Mouse (Mus musculus) small intestine, adult 10 weeks (tissue): Measurements from ENCODE around the gene Cript. TPM values are rescaled to one million over a fixed set of nuclear protein-coding genes. Genes with fewer than 3 reads are reported as not detected.

ENCODE experiments used
- polyA plus RNA-seq: library from polyadenylated mRNA; stranded (reverse); fragments of 350-450 nt; fragmentation: Illumina TruSeq; extraction: RNeasy Lipid Tissue Mini Kit (QIAGEN cat#74804); gene quantifications from one replicate; pipeline ENCODE4 v1.2.3, GENCODE M21; 2014; ENCODE audit warnings: low replicate concordance

The Cript gene
- 529 TPM for polyA plus RNA-seq

DNA sequence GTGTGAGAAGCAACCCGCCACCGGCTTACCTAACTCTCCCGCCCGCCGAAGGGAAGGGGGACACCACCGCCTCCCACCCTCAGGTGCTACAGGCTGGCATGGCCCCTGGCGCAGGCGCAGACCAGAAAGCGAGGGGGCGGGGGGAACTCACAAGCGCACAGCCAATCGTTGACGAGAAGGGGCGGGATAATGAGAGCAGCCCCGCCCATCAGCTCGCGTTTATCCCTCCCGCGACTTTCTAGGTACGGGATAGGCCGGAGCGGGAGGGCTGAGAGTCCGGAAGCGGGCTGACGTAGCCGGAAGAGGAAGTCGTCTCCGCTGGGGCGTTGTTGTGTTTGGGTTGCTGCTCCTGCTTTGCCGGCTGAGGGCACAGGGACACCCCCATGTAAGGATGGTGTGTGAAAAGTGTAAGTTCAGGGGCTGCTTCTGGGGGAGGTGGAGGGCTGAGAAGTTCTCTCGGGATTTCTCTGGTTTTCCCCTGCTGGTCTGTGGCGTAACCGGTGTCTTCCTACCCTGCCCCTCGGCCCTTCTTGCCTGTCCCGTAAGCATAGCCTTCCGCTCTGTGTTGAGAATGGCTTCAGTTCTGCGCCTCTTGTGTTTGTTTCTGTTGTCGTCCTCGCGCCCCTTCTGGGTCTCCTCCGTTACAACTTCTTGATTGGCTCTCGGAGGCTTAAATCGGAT lies at the start of gene Cript, which contains the start of gene Pigf:
Gene Cript (plus strand): TSS at position 282 of the 681 bp plus-strand sequence.
Gene Pigf (minus strand): TSS at position 138 of the 681 bp plus-strand sequence.

Other genes with a start within 250 kb of the Cript start
- not detected for gene Tmem247, start 108.2 kb upstream of the Cript start, polyA plus RNA-seq
- not detected for gene Atp6v1e2, start 77.7 kb upstream of the Cript start, polyA plus RNA-seq
- 84.1 TPM for gene Rhoq, start 62.5 kb upstream of the Cript start, polyA plus RNA-seq
- gene Pigf, start 144 bp upstream of the Cript start, polyA plus RNA-seq, result 101 TPM
- 5.2 TPM for gene Socs5, start 82.1 kb downstream of the Cript start, polyA plus RNA-seq
- gene Mcfd2, start 240.4 kb downstream of the Cript start, polyA plus RNA-seq, result 164 TPM